In the genomic region with DNA sequence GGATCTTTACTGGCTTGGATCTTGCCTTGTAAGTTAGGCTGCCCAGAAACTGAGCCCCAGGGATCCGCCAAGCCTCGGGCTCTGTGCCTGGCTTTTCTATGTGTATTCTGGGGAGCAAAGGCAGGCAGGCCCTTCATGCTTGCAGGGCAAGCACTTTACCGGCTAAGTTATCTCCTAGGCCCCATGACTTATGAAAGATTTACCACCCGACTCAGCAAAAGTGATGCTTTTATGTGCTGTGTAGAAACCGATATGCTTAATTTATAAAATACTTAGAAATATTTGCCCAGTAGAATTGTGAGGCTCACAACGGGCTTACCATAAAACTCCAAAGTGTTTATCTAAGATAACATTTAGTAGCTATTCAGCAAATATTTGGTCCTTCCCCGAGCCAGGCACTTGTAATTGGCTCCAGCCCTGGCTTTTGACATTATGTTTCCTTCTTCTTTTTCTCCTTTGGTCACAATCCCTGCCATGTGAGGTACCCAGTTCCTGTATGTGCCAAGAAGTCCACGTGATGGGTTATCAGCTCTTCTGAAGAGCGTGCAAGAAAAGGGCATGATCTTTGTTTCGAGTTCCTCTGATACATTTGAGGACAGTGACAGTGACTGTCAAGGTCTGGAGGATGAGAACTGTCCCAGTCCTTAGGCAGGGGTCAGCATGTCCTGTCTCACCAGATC, we compare ENCODE assay signal across 9 mouse cellular contexts. TPM values are rescaled to one million over a fixed set of nuclear protein-coding genes. Genes with fewer than 3 reads are reported as not detected.
DNase-seq lines count a peak whose midpoint lies in the region; ATAC-seq and TF ChIP-seq lines count a peak whose summit lies in the region.
"Had no signal": no experiment of that assay in that cellular context is flagged by ENCODE, and none has a peak within 500 bp of the region (broad histone marks: within the 10 kb centered on the region; RNA-seq: fewer than 3 reads in every experiment).

No protein-coding gene starts in this region.

- no peak for DNase-seq in gastrocnemius, adult 2 months
- DNase-seq in gastrocnemius, postnatal 25 days = no peak
- DNase-seq in MEL (ENCODE audit: low read depth, low spot score) = peak; percentile 51
- peak; percentile 60 for DNase-seq in heart, postnatal 10 days
- DNase-seq in lung, postnatal 4 days = peak; percentile 59 to 71
- no peak for DNase-seq in hindbrain, embryonic 14.5 days (ENCODE audit: low spot score)

- no peak overlapping the region for H3K4me3 ChIP-seq in gastrocnemius, adult 2 months
- no peak overlapping the region for H3K4me3 ChIP-seq in MEL (ENCODE audit: control insufficient read depth in 1 of 2, insufficient read depth in 1 of 2, low read depth in 2 of 2, low read length in 2 of 2)
- H3K4me3 ChIP-seq in hindbrain, embryonic 14.5 days (replicated peaks; ENCODE audit: low read length) = no peak overlapping the region
- H3K4me3 ChIP-seq in midbrain, embryonic 15.5 days = no peak overlapping the region
- H3K4me3 ChIP-seq: limb, embryonic 15.5 days had no signal

- no peak for TF ChIP-seq CTCF in gastrocnemius, adult 2 months (IDR thresholded peaks at IDR 0.05)
- TF ChIP-seq CTCF in MEL (IDR thresholded peaks at IDR 0.05 in 2 of 3, conservative IDR thresholded peaks at IDR 0.05 in 1 of 3; ENCODE audit: control insufficient read depth in 1 of 3, insufficient read depth in 1 of 3, low read depth in 2 of 3, low read length in 3 of 3, poor library complexity in 1 of 3, severe bottlenecking in 1 of 3) = no peak

- H3K27ac ChIP-seq in gastrocnemius, adult 2 months = 0 out of 2 replicates have a peak overlapping the region, but pooled peaks have one; percentile 8
- no peak overlapping the region for H3K27ac ChIP-seq in MEL (ENCODE audit: control insufficient read depth, low read depth, low read length)
- no peak overlapping the region for H3K27ac ChIP-seq in hindbrain, embryonic 14.5 days
- no peak overlapping the region for H3K27ac ChIP-seq in midbrain, embryonic 15.5 days

- no peak for ATAC-seq in cerebellum, adult (ENCODE audit: insufficient number of reproducible peaks, low FRiP score, low TSS enrichment)
- no peak for ATAC-seq in hindbrain, embryonic 14.5 days (ENCODE audit: low FRiP score)
- no peak for ATAC-seq in midbrain, embryonic 15.5 days (replicated peaks)

- H3K36me3 ChIP-seq in MEL (ENCODE audit: control insufficient read depth in 1 of 2, insufficient read depth in 2 of 2, low read length in 2 of 2) = peaks cover 0 to 8% of the 10 kb centered on the region in 2 experiments; a peak in 2 of 4 replicates
- no peaks in the 10 kb centered on the region for H3K36me3 ChIP-seq in hindbrain, embryonic 14.5 days (replicated peaks; ENCODE audit: control insufficient read depth, insufficient read depth)
- H3K36me3 ChIP-seq in midbrain, embryonic 15.5 days (replicated peaks) = no peaks in the 10 kb centered on the region
- H3K36me3 ChIP-seq: limb, embryonic 15.5 days had no signal

- H3K4me2 ChIP-seq in hindbrain, embryonic 14.5 days (replicated peaks) = no peak overlapping the region
- no peak overlapping the region for H3K4me2 ChIP-seq in midbrain, embryonic 15.5 days
- H3K4me2 ChIP-seq: limb, embryonic 15.5 days had no signal

- peaks cover 5 to 8% of the 10 kb centered on the region in 2 experiments for H3K4me1 ChIP-seq in MEL (ENCODE audit: control insufficient read depth in 1 of 2, insufficient read depth in 2 of 2, low read length in 2 of 2)
- H3K4me1 ChIP-seq in hindbrain, embryonic 14.5 days (replicated peaks; ENCODE audit: control insufficient read depth, insufficient read depth, low read length) = no peaks in the 10 kb centered on the region
- H3K4me1 ChIP-seq in midbrain, embryonic 15.5 days = no peaks in the 10 kb centered on the region

- TF ChIP-seq EP300 in MEL (IDR thresholded peaks at IDR 0.05; ENCODE audit: low read depth in 1 of 2, low read length in 2 of 2) = no peak

- TF ChIP-seq RAD21 in MEL (IDR thresholded peaks at IDR 0.05; ENCODE audit: low read depth, low read length) = no peak

- no peaks in the 10 kb centered on the region for H3K27me3 ChIP-seq in MEL (ENCODE audit: control insufficient read depth in 1 of 2, insufficient read depth in 2 of 2, low read length in 2 of 2)
- H3K27me3 ChIP-seq in hindbrain, embryonic 14.5 days (ENCODE audit: control insufficient read depth, insufficient read depth, low read length) = no peaks in the 10 kb centered on the region
- H3K27me3 ChIP-seq in midbrain, embryonic 15.5 days (replicated peaks) = no peaks in the 10 kb centered on the region
- H3K27me3 ChIP-seq: limb, embryonic 15.5 days had no signal

- H3K9ac ChIP-seq in MEL (ENCODE audit: control insufficient read depth, low read depth, low read length, poor library complexity, severe bottlenecking) = no peak overlapping the region
- H3K9ac ChIP-seq in hindbrain, embryonic 14.5 days = no peak overlapping the region
- no peak overlapping the region for H3K9ac ChIP-seq in midbrain, embryonic 15.5 days
- H3K9ac ChIP-seq: limb, embryonic 15.5 days had no signal

- H3K79me2 ChIP-seq in MEL (ENCODE audit: control insufficient read depth, insufficient read depth, low read length, poor library complexity) = no peaks in the 10 kb centered on the region

- WGBS in hindbrain, embryonic 14.5 days = 82% methylated on average over 10 of the region's 10 CpGs
- WGBS in midbrain, embryonic 15.5 days = 80% methylated on average over 10 of the region's 10 CpGs

- intact Hi-C loops in gastrocnemius, adult 2 months (cut with DNase I) = no loop called here
- intact Hi-C loops in heart, postnatal 10 days (cut with DNase I) = no loop called here

- H3K9me3 ChIP-seq in MEL (replicated peaks; ENCODE audit: insufficient read depth, low read length) = no peaks in the 10 kb centered on the region
- H3K9me3 ChIP-seq in hindbrain, embryonic 14.5 days (ENCODE audit: control insufficient read depth, low read length) = no peaks in the 10 kb centered on the region
- no peaks in the 10 kb centered on the region for H3K9me3 ChIP-seq in midbrain, embryonic 15.5 days
- H3K9me3 ChIP-seq: limb, embryonic 15.5 days had no signal

- TF ChIP-seq POLR2A in MEL (IDR thresholded peaks at IDR 0.05; ENCODE audit: control insufficient read depth in 1 of 2, insufficient read depth in 1 of 2, low read depth in 1 of 2, low read length in 2 of 2, poor library complexity in 1 of 2) = no peak

TF ChIP-seq in MEL, 35 proteins besides CTCF, POLR2A, EP300 and RAD21 (continues in another document):
- TF ChIP-seq TBP (IDR thresholded peaks at IDR 0.05; ENCODE audit: low read depth, low read length) (no peak), HCFC1 (IDR thresholded peaks at IDR 0.05; ENCODE audit: low read depth, low read length) (no peak), MAFK (IDR thresholded peaks at IDR 0.05; ENCODE audit: borderline replicate concordance, low read depth, low read length) (no peak), USF2 (IDR thresholded peaks at IDR 0.05; ENCODE audit: borderline replicate concordance in 1 of 2, insufficient read depth in 1 of 2, low read depth in 1 of 2, low read length in 2 of 2) (peak in 1 of 2 experiments; percentile 63; a peak in 1 of 4 replicates), TCF12 (IDR thresholded peaks at IDR 0.05; ENCODE audit: low read depth, low read length) (no peak), JUND (IDR thresholded peaks at IDR 0.05; ENCODE audit: low read depth, low read length) (no peak), TAL1 (IDR thresholded peaks at IDR 0.05; ENCODE audit: low read length) (no peak), BHLHE40 (IDR thresholded peaks at IDR 0.05; ENCODE audit: borderline replicate concordance, low read depth, low read length) (peak; percentile 50; the same call in 1 of the 2 replicates), MYC (IDR thresholded peaks at IDR 0.05; ENCODE audit: low read depth, low read length) (0 out of 2 replicates have a peak, but pooled peaks have one; percentile 25), ETS1 (IDR thresholded peaks at IDR 0.05; ENCODE audit: low read depth, low read length) (peak; percentile 39; the same call in 1 of the 2 replicates), NELFE (IDR thresholded peaks at IDR 0.05; ENCODE audit: low read depth, low read length) (no peak), CHD1 (IDR thresholded peaks at IDR 0.05; ENCODE audit: low read depth, low read length) (no peak), USF1 (IDR thresholded peaks at IDR 0.05; ENCODE audit: low read depth, low read length) (peak; percentile 89), RCOR1 (IDR thresholded peaks at IDR 0.05; ENCODE audit: low read depth, low read length) (no peak), SIN3A (IDR thresholded peaks at IDR 0.05; ENCODE audit: low read length) (peak; percentile 54), ZKSCAN1 (IDR thresholded peaks at IDR 0.05; ENCODE audit: low read depth, low read length) (no peak), POLR2AphosphoS2 (IDR thresholded peaks at IDR 0.05; ENCODE audit: low read length) (no peak)

RNA-seq across cellular contexts. Expression of a gene that starts 3.8 kb away (rescaled TPM):
- total RNA-seq in gastrocnemius, adult 2 months (2021) = 10 to 100 TPM; 36.4 to 45.7 TPM
- 10 to 100 TPM; 36.0 to 43.5 TPM for total RNA-seq in gastrocnemius, postnatal 25 days (2021)
- 16.5 and 21.6 TPM in 2 replicates for total RNA-seq in MEL (2012; rRNA removed)
- 10 to 100 TPM in 1 of 2 experiments, not detected in 1; 40.5 TPM for polyA plus RNA-seq in MEL (2012; ENCODE audit: insufficient read depth in 1 of 2, insufficient read length in 2 of 2, low read depth in 1 of 2, low replicate concordance in 2 of 2, missing spikeins in 1 of 2)
- total RNA-seq in heart, postnatal 10 days (2021) = 100 to 1,000 TPM; 165 to 171 TPM
- polyA plus RNA-seq in hindbrain, embryonic 14.5 days (2014; fragmentation: Nextera tagmentation; extraction: Ambion mirVana) = 103 and 123 TPM in 2 replicates
- 108 and 113 TPM in 2 replicates for polyA plus RNA-seq in midbrain, embryonic 15.5 days (2015; fragmentation: Nextera tagmentation; extraction: Ambion mirVana)

RNA-seq across cellular contexts. Expression of a gene that starts 24.6 kb away (rescaled TPM):
- total RNA-seq in gastrocnemius, adult 2 months (2021) = 10 to 100 TPM; 15.4 to 19.1 TPM
- total RNA-seq in gastrocnemius, postnatal 25 days (2021) = 10 to 100 TPM; 14.4 to 15.3 TPM
- total RNA-seq in MEL (2012; rRNA removed) = 6.2 and 7.1 TPM in 2 replicates
- polyA plus RNA-seq in MEL (2012; ENCODE audit: insufficient read depth in 1 of 2, insufficient read length in 2 of 2, low read depth in 1 of 2, low replicate concordance in 2 of 2, missing spikeins in 1 of 2) = 1 to 10 TPM in 1 of 2 experiments, not detected in 1; 9.0 TPM
- total RNA-seq in heart, postnatal 10 days (2021) = 10 to 100 TPM; 31.2 to 32.4 TPM
- polyA plus RNA-seq in hindbrain, embryonic 14.5 days (2014; fragmentation: Nextera tagmentation; extraction: Ambion mirVana) = 32.3 and 34.7 TPM in 2 replicates
- 53.6 and 56.0 TPM in 2 replicates for polyA plus RNA-seq in midbrain, embryonic 15.5 days (2015; fragmentation: Nextera tagmentation; extraction: Ambion mirVana)

RNA-seq across cellular contexts. Expression of a gene that starts 58.0 kb away (rescaled TPM):
- total RNA-seq in gastrocnemius, adult 2 months (2021) = not detected
- total RNA-seq in gastrocnemius, postnatal 25 days (2021) = not detected
- total RNA-seq in MEL (2012; rRNA removed) = 2.6 and 4.3 TPM in 2 replicates
- polyA plus RNA-seq in MEL (2012; ENCODE audit: insufficient read depth in 1 of 2, insufficient read length in 2 of 2, low read depth in 1 of 2, low replicate concordance in 2 of 2, missing spikeins in 1 of 2) = 1 to 10 TPM in 1 of 2 experiments, not detected in 1; 4.1 TPM
- not detected for total RNA-seq in heart, postnatal 10 days (2021)
- 0.11 and 0.12 TPM in 2 replicates for polyA plus RNA-seq in hindbrain, embryonic 14.5 days (2014; fragmentation: Nextera tagmentation; extraction: Ambion mirVana)
- 0.05 and 0.06 TPM in 2 replicates for polyA plus RNA-seq in midbrain, embryonic 15.5 days (2015; fragmentation: Nextera tagmentation; extraction: Ambion mirVana)

Comparison
In these comparisons a context has a peak if more than half of its experiments do, and no peak if none do; other contexts are left out.
1. DNase-seq: peak in MEL (single experiment), heart, postnatal 10 days (2 of 2) and lung, postnatal 4 days (2 of 2); none in gastrocnemius, adult 2 months (single experiment), gastrocnemius, postnatal 25 days (single experiment) and hindbrain, embryonic 14.5 days (single experiment).